Mouse (Mus musculus) limb, embryonic 14.5 days (tissue): ENCODE measurements around the gene Copz1. TPM values are rescaled to one million over a fixed set of nuclear protein-coding genes. Genes with fewer than 3 reads are reported as not detected.
"Not testable (repeated sequence)": the region's sequence is repeated elsewhere in the genome, so short reads cannot be mapped to it uniquely, and the experiment has no call there.

Experiments used
- ATAC-seq: fragments of 200-750 bp; cut with Nextera tagmentation; 2 replicates; pipeline ENCODE4 v1.8.0; 2017; ENCODE audit warnings: low read depth, moderate number of reproducible peaks, moderate TSS enrichment; ENCODE audit not compliant: low FRiP score
- DNase-seq: peaks from one replicate; pipeline ENCODE4 v3.0.0-alpha.2; 2015; ENCODE audit warnings: low spot score
- H3K27ac ChIP-seq: fragments of 300-500 bp; sonication (generic); replicated peaks from 2 replicates; pipeline ENCODE4 v1.5.1; 2014; ENCODE audit warnings: low read depth, mild to moderate bottlenecking, low read length, moderate library complexity, mixed read lengths
- H3K27me3 ChIP-seq: fragments of 300-500 bp; sonication (generic); 2 replicates; pipeline ENCODE4 v1.6.1; 2014; ENCODE audit warnings: low read length, mixed read lengths; ENCODE audit not compliant: control insufficient read depth, insufficient read depth
- H3K36me3 ChIP-seq: fragments of 300-500 bp; sonication (generic); 2 replicates; pipeline ENCODE4 v1.6.1; 2014; ENCODE audit warnings: mild to moderate bottlenecking, low read length, moderate library complexity, mixed read lengths; ENCODE audit not compliant: control insufficient read depth, insufficient read depth
- H3K4me1 ChIP-seq: fragments of 300-500 bp; sonication (generic); 2 replicates; pipeline ENCODE4 v1.6.1; 2014; ENCODE audit warnings: antibody characterized with exemption, low read length, mixed read lengths; ENCODE audit not compliant: control insufficient read depth, insufficient read depth
- H3K4me2 ChIP-seq: fragments of 300-500 bp; sonication (generic); replicated peaks from 2 replicates; pipeline ENCODE4 v1.6.1; 2014; ENCODE audit warnings: low read depth, mild to moderate bottlenecking, low read length, moderate library complexity; ENCODE audit not compliant: severe bottlenecking
- H3K4me3 ChIP-seq: fragments of 300-500 bp; sonication (generic); replicated peaks from 2 replicates; pipeline ENCODE4 v1.5.1; 2014; ENCODE audit warnings: low read length
- H3K9ac ChIP-seq: fragments of 300-500 bp; sonication (generic); 2 replicates; pipeline ENCODE4 v1.6.1; 2014; ENCODE audit warnings: mild to moderate bottlenecking, low read depth, low read length, moderate library complexity; ENCODE audit not compliant: severe bottlenecking
- H3K9me3 ChIP-seq: fragments of 300-500 bp; sonication (generic); 2 replicates; pipeline ENCODE4 v1.6.1; 2016; ENCODE audit warnings: low read length; ENCODE audit not compliant: control insufficient read depth
- POLR2A ChIP-seq: fragments of 200-500 bp; IDR thresholded peaks from 2 replicates; pipeline ENCODE4 v1.8.0; 2012; ENCODE audit warnings: inconsistent platforms, mild to moderate bottlenecking, moderate library complexity, borderline replicate concordance; ENCODE audit not compliant: insufficient read depth, insufficient read length; ENCODE audit errors: extremely low read depth
- WGBS: fragments of 180-500 bp; shearing (Covaris S2); extraction: QIAGEN DNeasy Blood & Tissue Kit; methylation state at CpG from one replicate; pipeline ENCODE4 v1.1.7; 2014; 5-methylcytosine and 5-hydroxymethylcytosine counted together
- polyA plus RNA-seq, 2 experiments: library from polyadenylated mRNA; depleted of rRNA in 1 of 2; stranded (reverse) in 1 of 2; unstranded in 1 of 2; fragments of >200 nt; fragmentation: Nextera tagmentation in 1 of 2; extraction: Ambion mirVana in 1 of 2; gene quantifications; 2 replicates each; pipeline versions ENCODE4 v1.2.1 to v1.2.3; 2012 to 2014

Gene Copz1
- polyA plus RNA-seq, 2 experiments, result 200 to 292 TPM

DNA sequence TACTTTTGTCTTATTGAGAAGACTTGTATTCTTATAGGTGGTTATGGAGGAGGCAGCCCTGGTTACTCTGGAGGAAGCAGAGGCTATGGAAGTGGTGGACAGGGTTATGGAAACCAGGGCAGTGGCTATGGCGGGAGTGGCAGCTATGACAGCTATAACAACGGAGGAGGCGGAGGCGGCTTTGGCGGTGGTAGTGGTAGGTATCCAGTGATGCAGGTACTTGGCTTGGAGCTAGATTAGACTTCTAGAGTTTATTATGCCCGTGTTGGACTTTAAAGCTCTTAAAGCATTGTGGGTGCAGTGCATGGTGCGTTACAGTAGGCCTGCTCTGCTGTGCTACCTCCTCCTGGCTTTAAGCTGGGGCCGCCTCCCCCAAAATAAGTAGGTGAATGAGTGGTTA is 29.6 kb upstream of the Copz1 start:
- H3K9me3 ChIP-seq, result no peaks in the 10 kb centered on the region
- peaks cover 65% of the 10 kb centered on the region for H3K36me3 ChIP-seq
- ATAC-seq, result no peak
- no peak for TF ChIP-seq POLR2A
- peak overlapping the region; percentile 74 for H3K4me3 ChIP-seq
- no peak for DNase-seq
- WGBS, result 59% methylated on average over 8 of the region's 8 CpGs
- no peaks in the 10 kb centered on the region for H3K27me3 ChIP-seq
- no peak overlapping the region for H3K27ac ChIP-seq
- H3K4me2 ChIP-seq, result peak overlapping the region; percentile 65
- H3K9ac ChIP-seq, result no peak overlapping the region
- peaks cover 21% of the 10 kb centered on the region for H3K4me1 ChIP-seq

DNA sequence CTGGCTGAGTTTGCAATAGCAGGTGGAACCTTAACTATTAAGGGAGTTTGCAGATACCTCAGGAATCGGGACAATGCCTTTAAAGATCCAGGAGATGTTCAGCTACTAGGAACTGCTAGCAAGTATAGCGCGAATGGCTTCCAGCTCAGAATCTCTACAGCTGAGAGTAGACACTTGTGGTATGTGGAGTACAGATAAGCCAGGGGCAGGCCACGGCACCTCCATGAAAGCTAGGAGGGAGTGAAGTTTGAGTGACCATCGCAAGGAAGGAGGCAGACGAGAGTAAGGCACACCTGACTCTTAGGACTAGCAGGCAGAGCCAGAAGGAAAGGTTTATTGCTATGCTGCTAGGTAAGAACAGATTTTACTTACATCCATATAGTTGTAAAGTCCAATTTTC is 26.9 kb upstream of the Copz1 start:
- ATAC-seq (no peak), DNase-seq (no peak)
- Histone ChIP-seq H3K9me3 (no peaks in the 10 kb centered on the region), H3K4me2 (no peak overlapping the region), H3K36me3 (peaks cover 78% of the 10 kb centered on the region), H3K27ac (no peak overlapping the region), H3K4me1 (peaks cover 18% of the 10 kb centered on the region), H3K27me3 (no peaks in the 10 kb centered on the region), H3K9ac (no peak overlapping the region), H3K4me3 (no peak overlapping the region)
- TF ChIP-seq POLR2A, result no peak
- WGBS, result 76% methylated on average over 6 of the region's 6 CpGs

DNA sequence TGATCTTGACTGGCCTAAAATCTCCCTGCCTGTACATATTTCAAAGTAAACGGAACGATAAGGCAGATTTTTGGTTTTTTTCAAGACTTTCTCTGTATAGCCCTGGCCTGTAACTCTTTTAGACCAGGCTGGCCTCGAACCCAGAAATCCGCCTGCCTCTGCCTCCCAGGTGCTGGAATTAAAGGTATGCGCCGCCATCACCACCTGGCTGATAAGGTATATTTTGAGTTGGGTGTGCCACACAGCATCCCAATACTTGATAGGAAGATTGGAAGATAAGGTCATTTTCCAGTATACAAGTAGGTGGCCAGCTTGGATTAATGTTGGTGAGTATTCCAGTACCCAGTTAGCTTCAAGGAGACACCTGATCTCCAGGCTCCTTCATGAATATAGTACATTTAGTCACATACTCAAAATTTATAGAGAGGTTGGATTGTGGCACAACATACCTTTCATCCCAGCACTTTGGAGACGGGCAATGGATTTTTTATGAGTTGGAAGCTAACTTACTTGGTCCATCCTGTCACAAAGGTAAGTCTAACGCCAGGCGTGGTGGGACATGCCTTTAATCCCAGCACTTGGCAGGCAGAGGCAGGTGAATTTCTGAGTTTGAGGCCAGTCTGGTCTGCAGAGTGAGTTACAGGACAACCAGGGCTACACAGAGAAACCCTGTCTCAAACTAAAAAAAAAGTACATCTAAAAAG is 25.3 kb upstream of the Copz1 start:
- Histone ChIP-seq H3K4me2 (no peak overlapping the region), H3K36me3 (peaks cover 64% of the 10 kb centered on the region), H3K9ac (no peak overlapping the region), H3K27me3 (no peaks in the 10 kb centered on the region), H3K9me3 (no peaks in the 10 kb centered on the region), H3K4me1 (peaks cover 16% of the 10 kb centered on the region), H3K27ac (no peak overlapping the region), H3K4me3 (no peak overlapping the region)
- DNase-seq (no peak), ATAC-seq (no peak)
- TF ChIP-seq POLR2A, result no peak
- 91% methylated on average over 9 of the region's 9 CpGs for WGBS

DNA sequence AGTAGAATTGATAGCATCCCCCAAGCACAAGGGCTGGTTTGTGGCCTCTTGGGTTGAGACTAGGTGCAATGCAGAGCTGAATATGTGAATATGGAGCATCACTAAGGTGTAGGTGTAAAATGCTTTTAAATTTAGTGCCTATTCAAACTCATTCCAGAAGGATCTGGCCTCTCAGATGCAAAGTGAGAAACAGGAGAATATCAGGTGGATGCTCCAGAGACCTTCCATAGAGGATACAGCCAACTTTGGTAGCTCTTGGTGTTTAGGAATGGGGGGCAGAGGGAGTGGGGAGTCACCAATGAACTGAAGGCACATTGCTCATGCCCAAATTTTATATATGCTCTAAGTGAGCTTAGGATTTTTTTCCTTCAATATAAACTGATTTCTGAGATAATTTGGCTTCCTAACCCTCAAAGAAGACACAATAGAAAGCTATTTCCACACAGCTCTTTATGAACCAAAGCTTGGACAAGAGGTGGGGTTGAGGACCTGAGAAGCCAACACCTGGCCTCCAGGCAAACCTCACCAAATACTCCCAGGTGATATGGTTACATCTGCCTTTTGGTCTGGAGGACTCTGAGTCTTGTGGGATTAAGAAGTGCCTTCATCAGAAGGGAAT is 24.6 kb upstream of the Copz1 start:
- Histone ChIP-seq H3K27ac (no peak overlapping the region), H3K4me3 (no peak overlapping the region), H3K9ac (no peak overlapping the region), H3K4me2 (no peak overlapping the region), H3K27me3 (no peaks in the 10 kb centered on the region), H3K4me1 (peaks cover 10% of the 10 kb centered on the region), H3K36me3 (peaks cover 57% of the 10 kb centered on the region), H3K9me3 (no peaks in the 10 kb centered on the region)
- 0 out of 2 replicates have a peak, but pooled peaks have one; percentile 12 for ATAC-seq
- no peak for DNase-seq
- TF ChIP-seq POLR2A, result no peak

DNA sequence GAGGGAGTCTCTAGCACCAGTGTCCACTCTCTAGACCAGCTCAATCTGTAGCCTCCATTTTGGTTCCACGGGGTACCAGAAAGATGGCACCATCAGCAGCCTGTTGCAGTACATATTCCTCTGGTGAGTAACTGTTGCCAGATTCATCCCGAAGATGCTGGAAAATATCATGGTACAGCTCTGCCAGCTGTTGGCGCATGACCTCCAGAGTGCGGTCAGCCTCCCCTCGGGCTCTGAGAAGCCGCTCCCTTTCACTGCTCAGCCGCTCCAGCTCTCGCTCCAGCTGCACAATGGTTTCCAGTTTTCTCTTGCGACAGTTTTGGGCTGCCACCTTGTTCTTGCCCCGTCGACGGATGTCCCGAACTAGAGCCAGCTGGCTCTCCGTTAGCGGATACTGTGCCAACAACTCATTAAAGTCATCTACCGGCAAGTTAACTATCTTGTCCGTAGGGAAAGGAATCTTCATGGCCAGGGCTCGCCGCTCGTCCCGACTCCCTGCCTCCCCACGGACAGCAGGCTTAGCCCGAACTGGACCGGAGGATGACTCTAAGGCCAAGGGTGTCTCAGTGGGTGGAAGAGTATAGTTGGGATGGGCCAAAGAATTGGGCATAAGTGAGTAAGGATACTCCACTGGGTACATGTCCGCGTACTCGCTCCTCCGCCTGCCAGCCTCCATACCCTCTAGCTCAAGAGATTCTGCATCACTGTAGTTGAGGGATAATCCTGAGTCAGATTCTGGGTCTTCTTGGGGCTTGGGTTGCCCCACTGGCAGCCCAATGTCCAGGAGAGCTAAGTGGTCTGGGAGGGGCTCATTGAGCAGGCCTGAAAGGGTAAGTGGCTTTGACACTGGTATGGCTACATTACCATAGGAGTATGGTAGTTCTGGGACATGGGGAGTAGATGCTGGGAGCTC is 23.9 kb upstream of the Copz1 start:
- 84% methylated on average over 28 of the region's 28 CpGs for WGBS

DNA sequence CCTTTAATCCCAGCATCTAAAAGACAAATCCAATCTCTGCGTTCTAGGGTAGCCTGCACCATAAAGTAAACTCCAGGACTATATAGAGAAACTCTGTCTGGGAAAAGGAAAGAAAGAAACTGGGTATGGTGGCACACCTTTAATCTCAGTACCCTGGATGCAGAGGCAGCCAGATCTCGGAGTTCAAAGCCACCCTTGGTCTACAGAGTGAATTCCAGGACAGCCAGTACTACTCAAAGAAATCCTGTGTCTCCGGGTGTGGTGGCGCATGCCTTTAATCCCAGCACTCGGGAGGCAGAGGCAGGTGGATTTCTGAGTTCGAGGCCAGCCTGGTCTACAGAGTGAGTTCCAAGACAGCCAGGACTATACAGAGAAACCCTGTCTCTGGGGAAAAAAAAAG is 23.0 kb upstream of the Copz1 start:
- peaks cover 45% of the 10 kb centered on the region for H3K36me3 ChIP-seq
- not testable (repeated sequence) for H3K9me3 ChIP-seq, H3K4me2 ChIP-seq, ATAC-seq, H3K4me3 ChIP-seq, H3K27ac ChIP-seq, H3K4me1 ChIP-seq, H3K9ac ChIP-seq, H3K27me3 ChIP-seq, DNase-seq
- 88% methylated on average over 6 of the region's 6 CpGs for WGBS

More for the DNA sequence above, 23.9 kb upstream of the Copz1 start:
- no peak overlapping the region for H3K4me2 ChIP-seq
- no peak overlapping the region for H3K27ac ChIP-seq
- H3K4me3 ChIP-seq, result no peak overlapping the region
- peaks cover 3% of the 10 kb centered on the region; the same call in 1 of the 2 replicates for H3K4me1 ChIP-seq
- no peaks in the 10 kb centered on the region for H3K27me3 ChIP-seq
- DNase-seq, result no peak
- no peaks in the 10 kb centered on the region for H3K9me3 ChIP-seq
- H3K9ac ChIP-seq, result no peak overlapping the region
- peaks cover 50% of the 10 kb centered on the region for H3K36me3 ChIP-seq
- no peak for TF ChIP-seq POLR2A
- ATAC-seq, result peak; percentile 42
